Mouse (Mus musculus) testis, adult 2 months (tissue): ENCODE measurements around the gene Cdon. TPM values are rescaled to one million over a fixed set of nuclear protein-coding genes. Genes with fewer than 3 reads are reported as not detected.

ENCODE experiments used
- H3K27ac ChIP-seq: fragments of 200-500 bp; 2 replicates; pipeline ENCODE4 v1.5.1; 2012; ENCODE audit warnings: low read depth, low read length; ENCODE audit not compliant: control insufficient read depth, insufficient read depth
- H3K27me3 ChIP-seq: fragments of 200-500 bp; 2 replicates; pipeline ENCODE4 v1.6.1; 2012; ENCODE audit warnings: mild to moderate bottlenecking, low read length, moderate library complexity; ENCODE audit not compliant: control insufficient read depth, insufficient read depth
- H3K36me3 ChIP-seq: fragments of 200-500 bp; 2 replicates; pipeline ENCODE4 v1.6.1; 2012; ENCODE audit warnings: mild to moderate bottlenecking, low read length; ENCODE audit not compliant: control insufficient read depth, insufficient read depth
- H3K4me1 ChIP-seq: fragments of 200-500 bp; 2 replicates; pipeline ENCODE4 v1.6.1; 2012; ENCODE audit warnings: low read length; ENCODE audit not compliant: control insufficient read depth, insufficient read depth
- H3K4me3 ChIP-seq: fragments of 200-500 bp; 2 replicates; pipeline ENCODE4 v1.5.1; 2012; ENCODE audit warnings: low read depth, mild to moderate bottlenecking, low read length, moderate library complexity, mixed read lengths; ENCODE audit not compliant: control insufficient read depth
- CTCF ChIP-seq: fragments of 200-500 bp; IDR thresholded peaks from 2 replicates; pipeline ENCODE4 v1.5.1; 2012; ENCODE audit warnings: low read depth, mild to moderate bottlenecking, inconsistent platforms, low read length, moderate library complexity; ENCODE audit not compliant: control insufficient read depth, insufficient read depth, insufficient replicate concordance
- POLR2A ChIP-seq: fragments of 200-500 bp; IDR thresholded peaks from 2 replicates; pipeline ENCODE4 v1.6.1; 2012; ENCODE audit warnings: low read depth, mild to moderate bottlenecking, inconsistent platforms, low read length, moderate library complexity; ENCODE audit not compliant: control insufficient read depth
- polyA plus RNA-seq: library from polyadenylated mRNA; depleted of rRNA; stranded (reverse); fragments of >200 nt; gene quantifications from 2 replicates; pipeline ENCODE4 v1.2.3, GENCODE M21; 2012; rRNA removed

Cdon gene
- polyA plus RNA-seq, result 1.8 and 2.0 TPM in 2 replicates

GRCm38 (mm10) chr9:35420805-35421719 lies at the start of gene Cdon:
Cdon (plus strand) TSS chr9:35421128.
- Histone ChIP-seq H3K36me3 (no peaks in the 10 kb centered on the region), H3K4me3 (peak within 1 kb of the TSS; percentile 85), H3K27me3 (no peaks in the 10 kb centered on the region), H3K27ac (peak within 1 kb of the TSS; percentile 71), H3K4me1 (peaks cover 6% of the 10 kb centered on the region)
- TF ChIP-seq CTCF (no peak), POLR2A (0 out of 2 replicates have a peak, but pooled peaks have one; percentile 26)

GRCm38 (mm10) chr9:35372324-35373101 lies 48.4 kb upstream of the Cdon start:
- H3K4me3 ChIP-seq, result no peak overlapping the region
- H3K27me3 ChIP-seq, result no peaks in the 10 kb centered on the region
- no peaks in the 10 kb centered on the region for H3K4me1 ChIP-seq
- no peaks in the 10 kb centered on the region for H3K36me3 ChIP-seq
- TF ChIP-seq POLR2A (no peak), CTCF (no peak)
- no peak overlapping the region for H3K27ac ChIP-seq

- no peaks in the 10 kb centered on the region for H3K4me1 ChIP-seq
- H3K4me3 ChIP-seq, result no peak overlapping the region
- no peaks in the 10 kb centered on the region for H3K36me3 ChIP-seq
- H3K27me3 ChIP-seq, result no peaks in the 10 kb centered on the region
- TF ChIP-seq POLR2A (no peak), CTCF (no peak)
- no peak overlapping the region for H3K27ac ChIP-seq
These were observed 43.0 kb upstream of the Cdon start for GRCm38 (mm10) chr9:35377916-35378315.

GRCm38 (mm10) chr9:35378991-35379390 lies 41.9 kb upstream of the Cdon start:
- no peak overlapping the region for H3K27ac ChIP-seq
- no peak for TF ChIP-seq CTCF
- no peak for TF ChIP-seq POLR2A
- no peaks in the 10 kb centered on the region for H3K36me3 ChIP-seq
- H3K27me3 ChIP-seq, result no peaks in the 10 kb centered on the region
- H3K4me1 ChIP-seq, result no peaks in the 10 kb centered on the region
- H3K4me3 ChIP-seq, result no peak overlapping the region

GRCm38 (mm10) chr9:35399896-35400295 lies 21.0 kb upstream of the Cdon start:
- Histone ChIP-seq H3K27ac (no peak overlapping the region), H3K4me3 (no peak overlapping the region), H3K36me3 (no peaks in the 10 kb centered on the region), H3K4me1 (peaks cover 2% of the 10 kb centered on the region), H3K27me3 (no peaks in the 10 kb centered on the region)
- no peak for TF ChIP-seq POLR2A
- no peak for TF ChIP-seq CTCF

- Histone ChIP-seq H3K4me1 (peaks cover 2% of the 10 kb centered on the region), H3K27me3 (no peaks in the 10 kb centered on the region), H3K4me3 (no peak overlapping the region), H3K36me3 (no peaks in the 10 kb centered on the region), H3K27ac (no peak overlapping the region)
- TF ChIP-seq POLR2A (no peak), CTCF (no peak)
These were observed 20.5 kb upstream of the Cdon start for GRCm38 (mm10) chr9:35400398-35400797.

- no peak overlapping the region for H3K27ac ChIP-seq
- H3K36me3 ChIP-seq, result no peaks in the 10 kb centered on the region
- TF ChIP-seq CTCF (no peak), POLR2A (no peak)
- H3K4me1 ChIP-seq, result peaks cover 2% of the 10 kb centered on the region
- H3K4me3 ChIP-seq, result no peak overlapping the region
- no peaks in the 10 kb centered on the region for H3K27me3 ChIP-seq
These were observed 20.1 kb upstream of the Cdon start for GRCm38 (mm10) chr9:35400831-35401230.
